Mouse (Mus musculus): ENCODE results near the gene Gja5.

DNA sequence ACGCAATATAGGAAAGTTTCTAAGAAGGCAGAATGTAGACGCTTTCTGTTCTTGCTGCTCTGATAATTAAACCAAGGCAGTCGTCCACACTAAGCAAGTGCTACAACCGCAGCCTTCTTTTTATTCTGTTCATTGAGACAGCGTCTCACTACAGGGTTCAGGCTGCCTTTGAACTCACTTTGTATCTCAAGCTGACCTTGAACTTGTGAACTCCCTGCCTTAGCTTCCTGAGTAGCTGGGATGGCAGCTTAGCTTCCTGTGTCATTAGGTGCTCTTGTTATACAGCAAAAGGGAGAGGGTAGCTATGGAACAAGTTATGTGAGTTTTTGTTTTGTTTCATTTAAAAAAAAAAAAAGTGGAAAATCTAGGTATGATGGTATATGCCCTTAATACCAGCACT, 177.7 kb downstream of the Gja5 start:
- TF ChIP-seq POLR2A (IDR thresholded peaks at IDR 0.05; ENCODE audit: low read depth, low read length) (no peak), CTCF (IDR thresholded peaks at IDR 0.05; ENCODE audit: extremely low read depth, insufficient read depth, insufficient read length, insufficient replicate concordance) (no peak)
